Mouse (Mus musculus) frontal cortex, postnatal 36 days (tissue): ENCODE data around the gene Stk39.

Source experiments
- DNase-seq, 2 experiments: peaks; one replicate each; pipeline ENCODE4 v3.0.0; 2022; ENCODE audit warnings: low spot score in 2 of 2

The Stk39 gene

DNA sequence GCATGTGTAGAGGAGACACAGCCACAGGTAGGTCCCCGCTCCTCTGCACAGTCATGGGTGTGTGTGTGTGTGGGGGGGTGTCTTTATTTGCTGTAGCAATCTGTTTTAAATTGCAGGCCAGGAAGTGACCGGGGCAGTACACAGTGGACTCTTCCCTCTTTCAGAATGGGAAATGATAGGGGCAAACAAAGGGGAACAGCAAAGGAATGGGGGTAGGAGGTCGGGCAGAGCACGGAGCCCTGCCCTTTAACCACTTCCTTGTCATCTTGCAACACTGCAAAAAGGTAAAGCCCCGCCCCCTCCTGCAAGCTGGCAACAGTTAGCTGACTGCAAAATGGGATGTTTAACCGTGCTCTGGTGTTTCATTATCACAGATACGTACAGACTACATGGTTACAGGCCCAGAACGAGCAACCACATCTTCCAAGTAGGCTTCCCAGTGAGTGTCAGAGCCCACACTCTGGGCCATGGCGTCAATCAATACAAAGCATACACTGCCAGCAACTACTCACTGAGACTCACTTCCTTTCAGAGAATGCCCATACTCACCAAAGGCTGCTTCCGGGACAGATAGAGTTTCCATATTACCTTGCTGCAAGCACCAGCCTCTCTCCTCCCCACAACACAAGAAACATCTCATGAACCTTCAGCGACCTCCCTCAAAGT, 89.5 kb downstream of the Stk39 start:
- DNase-seq = no peak

DNA sequence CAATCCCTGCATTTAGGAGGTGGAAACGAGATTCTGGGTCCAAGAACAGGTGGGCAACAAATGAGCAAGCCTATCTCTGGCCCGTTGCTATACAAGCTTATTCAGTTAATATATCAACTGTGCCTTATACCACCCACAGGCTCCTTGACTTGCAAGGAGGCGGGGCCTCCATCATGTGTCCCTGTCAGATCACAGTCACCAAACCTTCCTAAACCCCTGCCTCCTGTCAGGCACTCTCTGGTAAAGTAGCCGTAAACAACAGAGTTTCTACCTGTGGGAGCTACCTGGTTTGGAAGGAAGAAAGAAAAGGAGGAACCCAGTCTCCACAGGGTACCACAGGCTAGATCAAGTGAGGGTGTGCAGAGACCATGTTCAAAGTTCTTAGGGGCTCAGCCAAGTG, 90.2 kb downstream of the Stk39 start:
- DNase-seq = no peak

DNA sequence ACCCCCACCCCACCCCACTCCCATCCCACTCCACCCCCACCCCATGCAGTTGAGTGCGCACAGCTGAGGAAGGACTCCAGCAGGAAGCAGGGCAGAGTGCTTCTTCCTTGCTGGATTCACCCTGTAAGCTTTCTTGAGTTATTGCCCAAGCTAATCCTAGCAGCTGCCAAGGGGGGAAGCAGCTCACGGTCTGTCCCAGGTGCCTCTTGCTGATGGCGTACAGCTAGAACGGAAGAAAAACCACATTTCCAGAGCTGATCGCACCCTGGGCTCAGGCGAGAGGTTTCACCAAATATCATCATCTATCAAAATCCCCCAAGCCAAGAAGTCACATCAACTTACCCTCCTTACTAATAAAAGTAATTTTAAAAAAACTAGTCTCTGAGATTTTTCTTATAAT, 90.9 kb downstream of the Stk39 start:
- no peak for DNase-seq

DNA sequence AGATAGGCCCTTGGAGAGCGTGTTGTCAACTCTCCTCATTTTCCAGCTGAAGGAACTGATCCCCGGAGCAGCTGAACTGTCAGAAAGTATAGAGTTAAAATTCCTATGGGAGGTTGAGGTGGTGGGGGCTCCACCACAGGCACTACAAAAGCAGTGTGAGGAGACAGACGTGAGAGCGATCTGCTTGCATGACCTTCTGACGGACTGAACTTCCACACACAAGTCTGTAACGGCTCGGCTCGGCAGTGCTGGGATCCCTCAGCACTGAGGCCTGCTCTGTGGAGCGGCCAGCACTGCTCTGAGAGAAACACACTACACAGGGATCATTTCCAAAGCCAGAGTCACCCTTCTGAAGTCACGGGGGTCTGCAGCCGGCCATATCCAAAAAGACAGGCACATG, 92.4 kb downstream of the Stk39 start:
- DNase-seq = no peak

DNA sequence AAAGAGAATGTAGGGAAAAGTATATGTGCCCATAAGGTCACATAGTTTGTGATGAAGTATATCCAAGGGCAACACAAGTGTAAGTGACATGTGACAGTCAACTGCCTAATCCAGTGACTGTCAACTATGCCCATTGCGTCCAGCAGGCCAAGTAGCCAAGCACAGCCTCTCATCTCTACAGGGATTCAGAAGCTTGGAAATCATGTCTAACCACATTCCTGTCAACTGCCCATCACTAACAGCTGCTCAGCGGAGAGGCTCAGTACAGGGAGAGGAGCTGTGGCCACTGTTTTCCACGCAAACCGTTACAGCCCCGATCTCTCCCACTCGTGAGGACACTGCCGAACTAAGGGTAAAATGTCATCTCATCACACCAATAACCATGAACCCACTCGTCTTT, 93.7 kb downstream of the Stk39 start:
- DNase-seq = no peak

DNA sequence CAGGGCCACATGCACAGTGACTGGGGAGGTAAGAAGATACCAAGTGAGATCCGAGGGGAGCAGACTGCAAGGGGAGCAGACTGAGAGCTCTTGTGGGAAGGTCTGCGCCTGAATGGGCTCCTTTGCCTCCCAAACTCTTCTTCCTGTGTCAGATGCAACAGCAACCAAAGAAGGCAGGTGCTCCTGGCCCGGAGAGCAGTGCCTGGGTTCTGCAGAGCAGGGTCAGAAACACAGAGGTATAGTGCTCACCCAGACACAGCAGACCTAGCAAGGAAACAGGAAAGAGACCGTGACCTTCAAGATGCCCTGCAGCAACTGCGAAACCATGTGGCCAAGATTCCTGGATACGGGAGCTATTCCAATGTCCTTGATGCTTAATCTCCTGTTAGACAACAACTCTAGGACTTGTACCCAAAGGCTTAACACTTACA, 94.8 kb downstream of the Stk39 start:
- no peak for DNase-seq

DNA sequence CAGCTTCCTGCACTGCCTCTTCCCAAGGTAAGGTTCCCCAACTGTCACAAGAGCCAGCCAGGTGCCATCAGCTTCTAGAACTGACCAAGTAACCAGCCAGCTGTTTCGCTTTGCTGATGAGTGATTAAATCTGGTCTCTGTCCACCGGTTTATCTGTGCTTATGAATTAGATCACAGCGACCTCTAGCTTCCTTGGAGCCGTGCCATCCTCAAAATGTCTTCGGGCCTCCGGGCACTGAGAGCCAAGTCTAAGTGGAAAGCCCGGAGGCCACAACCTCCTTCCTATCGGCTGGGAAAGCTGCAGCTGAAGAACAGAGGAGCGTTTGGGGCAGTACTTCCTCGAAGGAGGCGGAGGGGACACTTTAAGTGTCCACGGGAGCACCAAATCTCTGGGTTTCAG, 95.4 kb downstream of the Stk39 start:
- no peak for DNase-seq

DNA sequence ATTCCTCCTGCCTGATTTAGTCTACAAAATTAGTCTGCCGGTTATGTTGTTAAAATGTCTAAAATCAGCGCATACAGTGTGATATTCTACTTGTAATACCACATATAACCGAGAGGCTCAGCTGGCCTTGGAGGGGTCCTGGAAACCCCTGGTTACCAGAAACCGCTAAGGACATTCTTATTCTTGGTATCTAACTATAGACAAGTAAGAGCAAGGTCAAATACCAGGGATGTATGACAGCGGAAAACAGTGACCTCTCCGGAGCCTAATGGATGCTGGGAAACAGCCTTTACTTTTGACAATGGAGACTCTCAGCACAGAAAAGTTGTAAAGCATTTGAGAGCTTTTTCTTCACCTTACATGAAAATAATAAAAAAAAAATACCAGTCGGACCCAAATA, 97.9 kb downstream of the Stk39 start:
- no peak for DNase-seq

DNA sequence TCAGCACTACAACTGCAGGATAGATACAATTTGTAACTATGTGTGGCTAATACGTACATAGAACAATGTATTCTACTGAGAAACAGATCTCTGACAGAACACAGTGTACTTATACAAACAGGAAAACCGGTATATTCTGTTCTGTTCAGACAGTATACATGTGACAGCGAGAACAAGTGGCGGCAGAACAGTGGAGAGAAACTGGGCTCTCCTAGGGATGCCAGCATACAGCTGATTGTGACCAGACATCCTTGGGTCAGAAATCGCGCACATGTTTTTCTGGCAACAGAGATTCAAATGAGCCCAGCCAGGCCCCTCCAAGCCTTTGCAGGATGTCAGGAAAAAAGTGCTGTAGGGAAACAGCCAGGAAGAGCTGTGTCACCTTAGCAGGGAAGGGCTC, 100.2 kb downstream of the Stk39 start:
- no peak for DNase-seq

DNA sequence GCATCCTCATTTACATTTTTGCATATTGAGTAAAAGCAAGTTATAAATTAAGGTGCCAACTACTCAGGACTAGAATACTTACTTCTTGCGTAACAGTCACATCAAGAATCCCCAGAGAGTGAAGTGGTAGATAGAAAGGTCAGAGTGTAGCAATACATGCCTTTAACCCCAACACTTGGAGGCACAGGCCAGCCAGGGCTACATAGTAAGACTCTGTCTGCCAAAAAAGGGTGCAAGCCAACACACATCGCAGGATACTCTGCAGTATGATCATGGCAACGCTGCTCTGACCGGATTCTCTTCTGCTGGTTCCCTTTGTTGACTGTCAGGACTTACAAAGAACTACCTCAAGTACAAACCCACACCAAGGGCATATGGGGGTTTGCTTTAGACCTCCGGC, 101.7 kb downstream of the Stk39 start:
- DNase-seq = no peak

DNA sequence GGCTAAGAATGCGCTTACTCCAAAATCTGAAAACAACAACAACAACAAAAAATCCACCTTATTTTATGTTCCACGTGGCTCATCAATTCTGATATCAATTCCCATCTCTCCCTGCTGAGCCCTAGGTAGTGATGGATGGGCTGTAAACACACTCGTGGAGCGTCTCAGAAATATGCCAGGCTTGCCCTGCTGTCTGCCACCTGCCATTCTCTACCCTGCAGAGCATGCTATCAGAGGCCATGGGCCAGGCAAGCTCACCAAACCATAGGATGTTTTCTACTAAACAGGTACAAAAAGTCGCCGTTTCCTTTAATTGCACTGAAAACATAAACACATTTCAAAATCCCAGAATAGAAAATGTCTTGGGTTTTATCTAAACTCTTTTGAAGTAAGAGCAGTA, 103.0 kb downstream of the Stk39 start:
- DNase-seq = no peak

DNA sequence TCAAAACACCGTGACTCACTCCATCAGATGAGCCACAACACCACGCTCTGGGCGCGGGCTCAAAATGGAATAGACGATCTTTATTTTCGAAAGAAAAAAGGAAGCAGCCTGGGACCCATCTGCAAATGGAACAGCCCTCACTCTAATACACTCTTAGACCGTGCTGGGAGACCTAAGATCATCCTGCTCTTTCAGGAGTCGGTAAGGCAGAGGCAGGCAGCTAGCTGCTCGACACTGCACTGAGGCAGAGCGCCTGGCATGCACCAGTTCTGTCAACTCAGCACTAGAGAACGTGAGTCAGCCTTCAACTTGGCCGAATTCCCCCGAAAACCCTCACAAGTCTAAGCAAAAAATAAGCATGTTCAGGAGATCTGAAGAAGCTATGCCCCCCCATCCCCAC, 104.1 kb downstream of the Stk39 start:
- DNase-seq = peak; percentile 68 to 78

DNA sequence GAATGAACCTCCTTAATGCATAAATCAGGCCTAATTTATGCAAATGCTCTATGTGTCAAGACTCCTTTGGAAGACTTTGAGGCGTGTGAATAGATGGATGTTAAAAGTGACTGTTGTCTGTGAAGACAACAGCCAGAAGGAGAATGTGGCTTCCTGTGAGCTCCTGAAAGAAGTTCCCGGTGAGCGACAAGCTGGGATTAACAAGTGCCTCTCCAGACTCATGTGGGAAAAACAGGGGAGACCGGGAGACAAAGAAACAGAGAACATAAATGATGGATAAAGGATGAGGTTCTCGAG, 105.2 kb downstream of the Stk39 start:
- no peak for DNase-seq

DNA sequence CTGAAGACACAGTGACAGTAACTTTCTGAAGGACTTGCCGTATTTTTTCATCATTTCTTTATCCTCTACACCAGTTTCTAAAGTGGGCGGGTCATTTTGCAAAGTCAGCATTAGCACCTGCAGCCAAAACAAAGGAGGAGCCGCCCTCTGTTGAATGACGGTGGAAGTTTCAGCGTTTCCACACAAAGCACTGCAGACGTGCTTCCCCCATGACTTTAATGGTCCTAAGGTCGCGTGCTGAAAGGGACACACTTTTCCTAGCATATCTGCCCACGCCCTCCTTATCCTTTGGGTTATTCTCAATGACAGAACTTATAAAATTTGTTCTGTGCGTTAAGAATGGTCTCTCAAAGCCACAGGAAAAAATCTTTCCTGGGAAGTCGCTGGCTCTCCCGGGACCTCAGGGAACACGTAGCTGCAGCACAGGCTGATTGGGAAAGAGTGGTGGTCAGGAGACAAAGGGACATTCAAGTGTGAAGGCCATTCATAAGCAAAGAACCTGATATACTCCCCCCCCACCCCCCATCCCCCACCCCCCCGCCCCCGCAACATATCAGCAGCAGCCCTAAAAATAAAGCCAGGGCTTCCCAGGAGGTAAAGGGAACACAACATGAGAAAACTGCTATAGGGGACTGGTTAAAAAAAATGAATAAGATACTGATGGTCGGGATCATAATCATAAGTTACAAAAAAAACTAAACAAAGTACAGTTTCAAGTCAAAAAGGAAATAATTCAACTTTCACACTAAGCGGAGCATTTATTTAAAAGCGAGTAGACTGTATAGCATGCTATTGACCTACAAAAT, 105.8 kb downstream of the Stk39 start:
- DNase-seq = no peak

DNA sequence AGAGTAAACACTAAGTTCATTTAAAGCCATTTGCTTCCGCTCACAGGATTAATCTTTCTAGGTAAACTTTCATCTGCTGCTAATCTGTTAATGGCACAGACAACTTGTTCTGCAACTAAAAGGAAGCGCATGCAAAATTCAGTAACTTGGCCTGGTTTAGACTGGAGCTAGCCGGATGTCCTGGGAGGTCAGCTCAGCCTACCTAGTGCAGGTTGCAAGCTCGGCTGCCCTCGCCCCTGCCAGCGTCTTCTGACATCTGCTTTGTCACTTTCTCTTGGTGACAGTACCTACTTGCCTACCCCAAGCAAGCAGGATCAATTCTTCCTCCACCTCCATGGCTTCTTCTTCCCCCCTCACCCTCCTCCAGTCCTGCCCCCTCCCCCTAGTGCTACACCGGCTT, 106.6 kb downstream of the Stk39 start:
- DNase-seq = no peak

DNA sequence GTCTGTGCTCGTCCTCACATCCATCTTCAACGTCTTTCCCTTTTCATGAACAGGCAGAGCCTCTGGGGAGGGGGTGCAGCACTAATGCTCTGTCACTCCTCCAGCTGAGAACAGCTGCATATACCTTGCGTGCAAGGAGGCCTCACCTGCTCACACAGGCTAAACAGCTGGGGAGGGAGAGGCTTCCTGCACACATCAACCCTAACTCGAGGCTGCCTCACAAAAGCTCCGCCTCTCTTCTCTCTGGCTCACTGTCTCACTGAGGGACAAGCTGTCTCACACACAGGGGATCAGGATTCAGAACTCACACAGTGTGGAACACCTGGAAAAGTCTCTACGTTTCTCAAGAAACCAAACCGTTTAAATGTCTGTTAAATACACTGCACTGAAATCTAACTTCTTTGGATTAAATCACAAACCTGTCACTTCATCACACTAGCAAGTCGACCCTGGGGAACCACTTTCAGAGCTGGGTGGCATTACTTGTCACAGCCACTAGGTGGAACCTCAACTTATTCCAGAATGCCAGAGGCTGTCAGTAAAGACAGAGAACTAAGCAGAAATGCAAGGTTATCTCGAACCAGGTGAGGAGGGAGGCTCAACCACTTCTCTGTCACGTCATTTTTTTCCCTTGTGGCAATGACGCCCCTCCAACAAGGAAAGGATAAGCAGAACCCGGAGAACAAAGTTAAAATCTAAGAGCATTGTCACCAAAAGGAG, 107.7 kb downstream of the Stk39 start:
- peak in 1 of 2 experiments; percentile 74 for DNase-seq

DNA sequence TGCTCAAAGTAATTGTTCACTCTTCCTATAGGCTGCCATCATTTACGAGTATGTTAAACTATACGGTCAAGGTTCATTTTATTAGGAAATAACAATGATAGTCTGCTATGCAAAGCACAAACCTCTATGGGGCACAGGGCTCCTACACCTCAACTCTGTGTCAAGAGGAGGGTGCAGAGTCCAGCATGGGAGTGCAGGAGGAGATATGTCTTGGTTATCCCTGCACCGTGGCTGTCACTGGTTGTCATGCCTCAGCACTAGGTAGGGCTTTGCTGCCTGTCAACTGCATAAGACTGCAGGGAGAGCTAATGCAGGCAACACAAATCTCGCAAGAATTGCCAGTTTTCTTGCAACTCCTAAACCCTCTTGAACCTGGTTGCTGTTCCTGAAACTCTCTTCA, 108.9 kb downstream of the Stk39 start:
- no peak for DNase-seq

DNA sequence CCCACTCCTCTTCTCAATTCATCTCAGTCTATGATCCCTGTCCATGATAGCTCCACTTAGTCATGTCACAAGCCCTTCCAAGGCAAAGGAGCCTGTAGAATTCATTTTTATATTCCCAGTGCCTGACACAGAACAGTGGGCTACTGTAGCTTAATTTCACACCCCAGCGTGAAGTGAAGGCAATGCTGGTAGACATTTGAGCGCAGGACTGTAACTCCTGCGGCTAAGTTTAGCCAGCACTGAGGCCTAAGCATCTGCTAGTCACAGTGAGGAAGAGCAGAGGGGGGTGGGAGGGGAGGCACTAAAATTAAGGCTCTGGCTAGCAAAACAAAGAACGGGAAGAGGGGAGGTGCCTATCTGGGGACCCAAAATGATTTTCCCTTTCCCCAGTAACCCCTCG, 110.4 kb downstream of the Stk39 start:
- DNase-seq = peak in 1 of 2 experiments; percentile 43

DNA sequence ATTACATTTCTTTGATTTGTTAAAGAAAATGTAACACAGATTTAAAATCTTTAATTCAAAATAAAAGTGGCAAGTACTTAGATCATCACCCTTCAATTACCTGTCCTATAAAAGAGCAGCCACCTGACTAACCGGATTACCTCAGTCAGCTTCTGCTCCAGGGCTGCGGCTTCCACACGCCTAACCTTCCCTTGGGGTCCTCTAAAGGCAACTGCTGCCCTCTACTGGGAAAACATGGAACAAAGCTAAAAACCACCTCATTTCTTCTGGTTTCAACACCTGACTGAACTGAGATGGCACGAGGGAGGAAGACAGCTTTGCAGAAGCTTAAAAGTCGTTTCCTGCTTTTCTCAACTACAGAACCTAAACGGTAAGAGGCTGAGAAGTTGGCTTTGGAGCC, 121.4 kb downstream of the Stk39 start:
- peak; percentile 75 to 86 for DNase-seq

DNA sequence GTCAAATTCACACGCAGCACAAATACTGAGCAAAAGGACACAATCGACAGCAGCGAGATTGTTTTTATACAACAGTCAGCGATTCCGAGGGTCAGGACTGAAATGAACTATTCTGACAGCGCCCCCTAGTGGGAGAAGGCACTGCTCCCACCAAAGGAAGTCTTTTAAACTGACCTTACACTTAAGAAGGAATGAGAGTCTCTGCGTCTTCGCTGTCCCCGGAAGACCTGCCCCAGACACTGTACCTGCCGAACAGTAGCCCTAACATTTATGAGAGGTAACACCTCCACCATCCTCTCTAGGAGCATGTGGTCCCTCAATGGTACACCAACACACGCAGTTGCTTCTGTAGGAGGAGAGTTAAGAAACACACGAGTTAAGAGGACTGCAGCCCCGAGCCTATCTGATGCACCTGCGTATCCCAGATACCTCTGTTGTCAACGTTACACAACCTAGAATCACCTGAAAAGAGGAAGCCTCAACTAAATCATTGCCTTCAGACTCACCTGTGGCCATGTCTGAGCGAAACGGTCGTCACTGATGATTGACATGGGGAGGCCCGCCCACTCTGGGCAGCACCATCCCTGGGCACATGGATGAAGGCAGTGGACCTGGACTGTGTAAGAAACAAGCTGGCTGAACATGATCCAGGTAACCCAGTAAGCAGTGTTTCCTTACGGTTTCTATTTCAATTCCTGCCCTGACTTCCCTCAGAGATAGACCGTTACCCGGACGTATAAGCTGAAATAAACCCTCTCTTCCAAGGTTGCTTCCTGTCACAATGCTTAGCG, 122.3 kb downstream of the Stk39 start:
- peak; percentile 78 to 87 for DNase-seq

DNA sequence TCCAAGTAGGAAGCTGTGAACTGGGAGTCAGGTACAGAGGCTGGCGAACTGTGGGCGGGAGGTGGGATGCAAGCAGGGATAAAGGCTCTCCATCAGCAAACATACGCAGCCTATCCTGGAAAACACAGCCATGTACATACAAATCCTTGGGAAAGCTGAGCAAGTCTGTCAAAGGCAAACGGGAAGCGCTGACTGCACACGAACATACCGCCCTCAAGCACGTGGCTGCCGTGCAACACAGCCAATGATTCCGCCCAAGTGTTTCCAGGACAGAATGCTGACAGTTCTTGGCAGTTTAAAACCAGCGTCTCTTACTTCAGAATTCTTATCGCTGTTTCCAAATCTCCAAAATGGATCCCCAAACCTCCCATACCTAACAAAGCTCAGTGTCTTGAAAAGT, 123.1 kb downstream of the Stk39 start:
- DNase-seq = peak; percentile 49 to 64

DNA sequence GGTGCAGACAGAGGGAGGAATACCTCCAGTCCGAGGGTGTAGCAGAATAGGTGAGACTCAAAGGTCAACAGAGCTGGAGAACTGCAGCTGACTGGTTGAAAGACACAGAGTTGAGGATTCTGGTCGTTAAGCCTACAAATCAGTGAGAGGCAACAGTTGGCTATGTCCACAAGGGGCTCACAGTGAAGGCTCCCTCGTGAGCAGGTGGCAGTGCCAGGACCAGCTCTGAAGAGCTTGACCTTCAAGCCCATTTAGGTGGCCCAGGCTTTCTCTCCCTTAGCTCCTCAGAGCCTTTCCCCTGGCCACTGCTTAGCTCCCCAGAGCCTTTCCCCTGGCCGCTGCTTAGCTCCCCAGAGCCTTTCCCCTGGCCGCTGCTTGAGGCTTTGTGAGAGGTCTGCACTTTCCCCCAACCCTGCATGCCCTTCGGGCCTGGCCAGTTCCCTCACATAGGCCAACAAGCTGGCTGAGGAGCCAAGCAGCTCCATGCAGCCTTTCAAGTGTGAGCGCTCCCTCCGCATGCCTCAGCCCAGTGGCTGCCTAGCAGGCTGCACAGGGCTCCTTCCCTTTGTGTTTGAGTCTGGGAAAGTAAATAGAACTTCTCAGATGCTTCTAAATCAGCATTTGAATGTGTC, 125.3 kb downstream of the Stk39 start:
- DNase-seq = no peak
